Mouse (Mus musculus): ENCODE data around the gene Adamts1.
A peak's percentile ranks its signal among the peaks of the same experiment; 100 is the strongest.

Adamts1 gene

GRCm38 (mm10) chr16:85802954-85803353 lies at the start of gene Adamts1:
Gene Adamts1, minus strand, starts transcription at chr16:85803113.
- DNase-seq (ENCODE audit: low spot score in 2 of 2): peak; percentile 36 to 49

- DNase-seq (ENCODE audit: low spot score in 2 of 2): no peak
These were observed 24.2 kb upstream of the Adamts1 start for GRCm38 (mm10) chr16:85827066-85827465.

GRCm38 (mm10) chr16:85822330-85822916 lies 19.5 kb upstream of the Adamts1 start:
- DNase-seq (ENCODE audit: low spot score in 2 of 2): no peak

GRCm38 (mm10) chr16:85819808-85820458 lies 17.0 kb upstream of the Adamts1 start:
- no peak for DNase-seq (ENCODE audit: low spot score in 2 of 2)

- DNase-seq (ENCODE audit: low spot score in 2 of 2): no peak
These were observed 11.2 kb upstream of the Adamts1 start for GRCm38 (mm10) chr16:85814116-85814515.

GRCm38 (mm10) chr16:85807626-85808025 lies 4.7 kb upstream of the Adamts1 start:
- DNase-seq (ENCODE audit: low spot score in 2 of 2): no peak

GRCm38 (mm10) chr16:85807072-85807471 lies 4.2 kb upstream of the Adamts1 start:
- no peak for DNase-seq (ENCODE audit: low spot score in 2 of 2)

GRCm38 (mm10) chr16:85805581-85805980 lies 2.7 kb upstream of the Adamts1 start:
- no peak for DNase-seq (ENCODE audit: low spot score in 2 of 2)

GRCm38 (mm10) chr16:85803613-85804551 lies 969 bp upstream of the Adamts1 start:
- DNase-seq (ENCODE audit: low spot score in 2 of 2): no peak

- DNase-seq (ENCODE audit: low spot score in 2 of 2): peak in 1 of 2 experiments; percentile 14
These were observed 722 bp downstream of the Adamts1 start for GRCm38 (mm10) chr16:85801971-85802811.

GRCm38 (mm10) chr16:85801252-85801651 lies 1.7 kb downstream of the Adamts1 start:
- DNase-seq (ENCODE audit: low spot score in 2 of 2): peak; percentile 61 to 73

GRCm38 (mm10) chr16:85800691-85801090 lies 2.2 kb downstream of the Adamts1 start:
- peak; percentile 67 to 69 for DNase-seq (ENCODE audit: low spot score in 2 of 2)

GRCm38 (mm10) chr16:85799971-85800370 lies 2.9 kb downstream of the Adamts1 start:
- no peak for DNase-seq (ENCODE audit: low spot score in 2 of 2)

- DNase-seq (ENCODE audit: low spot score in 2 of 2): no peak
These were observed 4.6 kb downstream of the Adamts1 start for GRCm38 (mm10) chr16:85798334-85798733.

GRCm38 (mm10) chr16:85797161-85797560 lies 5.8 kb downstream of the Adamts1 start:
- no peak for DNase-seq (ENCODE audit: low spot score in 2 of 2)

- no peak for DNase-seq (ENCODE audit: low spot score in 2 of 2)
These were observed 7.2 kb downstream of the Adamts1 start for GRCm38 (mm10) chr16:85795731-85796130.

GRCm38 (mm10) chr16:85793166-85793830 lies 9.6 kb downstream of the Adamts1 start:
- no peak for DNase-seq (ENCODE audit: low spot score in 2 of 2)

GRCm38 (mm10) chr16:85781076-85781475 lies 21.8 kb downstream of the Adamts1 start:
- no peak for DNase-seq (ENCODE audit: low spot score in 2 of 2)

- DNase-seq (ENCODE audit: low spot score in 2 of 2): no peak
These were observed 23.1 kb downstream of the Adamts1 start for GRCm38 (mm10) chr16:85779775-85780174.

- no peak for DNase-seq (ENCODE audit: low spot score in 2 of 2)
These were observed 30.6 kb downstream of the Adamts1 start for GRCm38 (mm10) chr16:85772272-85772671.

GRCm38 (mm10) chr16:85767341-85767740 lies 35.6 kb downstream of the Adamts1 start:
- no peak for DNase-seq (ENCODE audit: low spot score in 2 of 2)
